Mouse (Mus musculus) MEL (cell line): ENCODE data around the gene Ffar1. TPM values are rescaled to one million over a fixed set of nuclear protein-coding genes. Genes with fewer than 3 reads are reported as not detected.

ENCODE experiments used
- DNase-seq: peaks from one replicate; pipeline ENCODE4 v3.0.0; 2011; ENCODE audit warnings: low read depth, low spot score
- H3K27ac ChIP-seq: 2 replicates; pipeline ENCODE4 v1.5.1; 2012; ENCODE audit warnings: low read depth, mild to moderate bottlenecking, control low read depth, low read length, moderate library complexity; ENCODE audit not compliant: control insufficient read depth
- H3K27me3 ChIP-seq, 2 experiments: fragments of 150-350 bp in 1 of 2; sonication (generic) in 1 of 2; 2 replicates each; pipeline ENCODE4 v1.6.1; 2012; ENCODE audit warnings: low read length in 2 of 2, mild to moderate bottlenecking in 2 of 2, improper control_type of control experiment in 1 of 2, moderate library complexity in 1 of 2; ENCODE audit not compliant: insufficient read depth in 2 of 2, control insufficient read depth in 1 of 2
- H3K36me3 ChIP-seq, 2 experiments: 2 replicates each; pipeline ENCODE4 v1.6.1; 2012 to 2014; ENCODE audit warnings: low read length in 2 of 2, improper control_type of control experiment in 1 of 2, inconsistent platforms in 1 of 2, mild to moderate bottlenecking in 1 of 2; ENCODE audit not compliant: insufficient read depth in 2 of 2, control insufficient read depth in 1 of 2
- H3K4me1 ChIP-seq, 2 experiments: fragments of 150-350 bp in 1 of 2; sonication (generic) in 1 of 2; 2 replicates each; pipeline ENCODE4 v1.6.1; 2012; ENCODE audit warnings: low read length in 2 of 2, improper control_type of control experiment in 1 of 2, mild to moderate bottlenecking in 1 of 2; ENCODE audit not compliant: insufficient read depth in 2 of 2, control insufficient read depth in 1 of 2
- H3K4me3 ChIP-seq, 2 experiments: fragments of 150-350 bp in 1 of 2; sonication (generic) in 1 of 2; 2 replicates each; pipeline ENCODE4 v1.5.1; 2012; ENCODE audit warnings: low read depth in 2 of 2, low read length in 2 of 2, mild to moderate bottlenecking in 2 of 2, moderate library complexity in 2 of 2, control low read depth in 1 of 2, improper control_type of control experiment in 1 of 2; ENCODE audit not compliant: control insufficient read depth in 1 of 2, insufficient read depth in 1 of 2
- H3K79me2 ChIP-seq: 2 replicates; pipeline ENCODE4 v1.6.1; 2012; ENCODE audit warnings: mild to moderate bottlenecking, low read length, moderate library complexity; ENCODE audit not compliant: control insufficient read depth, poor library complexity, insufficient read depth
- H3K9ac ChIP-seq: 2 replicates; pipeline ENCODE4 v1.6.1; 2012; ENCODE audit warnings: low read depth, mild to moderate bottlenecking, control low read depth, low read length, moderate library complexity; ENCODE audit not compliant: control insufficient read depth, poor library complexity, severe bottlenecking
- H3K9me3 ChIP-seq: fragments of 150-350 bp; sonication (generic); replicated peaks from 2 replicates; pipeline ENCODE4 v1.6.1; 2012; ENCODE audit warnings: mild to moderate bottlenecking, low read length, improper control_type of control experiment, moderate library complexity; ENCODE audit not compliant: insufficient read depth
- CHD1 ChIP-seq: IDR thresholded peaks from 2 replicates; pipeline ENCODE4 v1.6.1; 2012; ENCODE audit warnings: low read depth, mild to moderate bottlenecking, inconsistent platforms, low read length, improper control_type of control experiment
- CHD2 ChIP-seq: IDR thresholded peaks from 2 replicates; pipeline ENCODE4 v1.6.1; 2011; ENCODE audit warnings: low read length, improper control_type of control experiment
- CTCF ChIP-seq, 3 experiments: IDR thresholded peaks in 2 of 3; conservative IDR thresholded peaks in 1 of 3; 2 replicates each; pipeline ENCODE4 v1.5.1; 2011 to 2012; ENCODE audit warnings: low read length in 3 of 3, low read depth in 2 of 3, mild to moderate bottlenecking in 2 of 3, improper control_type of control experiment in 1 of 3, inconsistent platforms in 1 of 3, mixed read lengths in 1 of 3, moderate library complexity in 1 of 3; ENCODE audit not compliant: control insufficient read depth in 1 of 3, insufficient read depth in 1 of 3, poor library complexity in 1 of 3, severe bottlenecking in 1 of 3
- ETS1 ChIP-seq: IDR thresholded peaks from 2 replicates; pipeline ENCODE4 v1.6.1; 2012; ENCODE audit warnings: low read depth, mild to moderate bottlenecking, inconsistent platforms, low read length, improper control_type of control experiment, moderate library complexity
- GABPA ChIP-seq: IDR thresholded peaks from 2 replicates; pipeline ENCODE4 v1.6.1; 2012; ENCODE audit warnings: low read depth, mild to moderate bottlenecking, inconsistent platforms, low read length, improper control_type of control experiment, moderate library complexity
- GATA1 ChIP-seq: IDR thresholded peaks from 2 replicates; pipeline ENCODE4 v1.6.1; 2011; ENCODE audit warnings: low read depth, low read length, improper control_type of control experiment
- HCFC1 ChIP-seq: IDR thresholded peaks from 2 replicates; pipeline ENCODE4 v1.6.1; 2012; ENCODE audit warnings: low read depth, mild to moderate bottlenecking, inconsistent platforms, low read length, improper control_type of control experiment, moderate library complexity
- MAZ ChIP-seq: IDR thresholded peaks from 2 replicates; pipeline ENCODE4 v1.6.1; 2012; ENCODE audit warnings: low read depth, mild to moderate bottlenecking, inconsistent platforms, low read length, improper control_type of control experiment
- MYC ChIP-seq: IDR thresholded peaks from 2 replicates; pipeline ENCODE4 v1.6.1; 2011; ENCODE audit warnings: low read depth, mild to moderate bottlenecking, low read length, improper control_type of control experiment, moderate library complexity
- NRF1 ChIP-seq: IDR thresholded peaks from 2 replicates; pipeline ENCODE4 v1.6.1; 2014; ENCODE audit warnings: low read depth, mild to moderate bottlenecking, inconsistent platforms, low read length, improper control_type of control experiment, moderate library complexity; ENCODE audit not compliant: poor library complexity, insufficient read depth, severe bottlenecking
- POLR2AphosphoS2 ChIP-seq: IDR thresholded peaks from 2 replicates; pipeline ENCODE4 v1.6.1; 2011; ENCODE audit warnings: low read length, improper control_type of control experiment
- POLR2AphosphoS5 ChIP-seq: IDR thresholded peaks from 2 replicates; pipeline ENCODE4 v1.6.1; 2012; ENCODE audit warnings: low read depth, borderline replicate concordance, mild to moderate bottlenecking, inconsistent platforms, low read length, moderate library complexity, mixed read lengths
- TAL1 ChIP-seq: IDR thresholded peaks from 2 replicates; pipeline ENCODE4 v1.6.1; 2012; ENCODE audit warnings: mild to moderate bottlenecking, inconsistent platforms, low read length, moderate library complexity, mixed read lengths
- UBTF ChIP-seq: IDR thresholded peaks from 2 replicates; pipeline ENCODE4 v1.6.1; 2012; ENCODE audit warnings: low read depth, mild to moderate bottlenecking, inconsistent platforms, low read length, improper control_type of control experiment, moderate library complexity, borderline replicate concordance; ENCODE audit not compliant: insufficient read depth
- USF1 ChIP-seq: IDR thresholded peaks from 2 replicates; pipeline ENCODE4 v1.6.1; 2014; ENCODE audit warnings: low read depth, mild to moderate bottlenecking, inconsistent platforms, low read length, improper control_type of control experiment, moderate library complexity
- USF2 ChIP-seq, 2 experiments: IDR thresholded peaks; 2 replicates each; pipeline ENCODE4 v1.6.1; 2011 to 2012; ENCODE audit warnings: improper control_type of control experiment in 2 of 2, low read length in 2 of 2, borderline replicate concordance in 1 of 2, inconsistent platforms in 1 of 2, low read depth in 1 of 2, mild to moderate bottlenecking in 1 of 2; ENCODE audit not compliant: insufficient read depth in 1 of 2
- polyA plus RNA-seq, 2 experiments: library from polyadenylated mRNA; stranded (reverse) in 1 of 2; unstranded in 1 of 2; fragments of >175 nt in 1 of 2; fragments of >200 nt in 1 of 2; gene quantifications; 2 replicates each; pipeline versions ENCODE4 v1.2.1 to v1.2.4; 2012; ENCODE audit warnings: low replicate concordance in 2 of 2, low read depth in 1 of 2; ENCODE audit not compliant: insufficient read length in 2 of 2, insufficient read depth in 1 of 2, missing spikeins in 1 of 2
- total RNA-seq: library from RNA; depleted of rRNA; stranded (reverse); fragments of 300-350 nt; gene quantifications from 2 replicates; pipeline ENCODE4 v1.2.3, GENCODE M21; 2012

The Ffar1 gene
- total and polyA plus RNA-seq, 3 experiments, result not detected

DNA sequence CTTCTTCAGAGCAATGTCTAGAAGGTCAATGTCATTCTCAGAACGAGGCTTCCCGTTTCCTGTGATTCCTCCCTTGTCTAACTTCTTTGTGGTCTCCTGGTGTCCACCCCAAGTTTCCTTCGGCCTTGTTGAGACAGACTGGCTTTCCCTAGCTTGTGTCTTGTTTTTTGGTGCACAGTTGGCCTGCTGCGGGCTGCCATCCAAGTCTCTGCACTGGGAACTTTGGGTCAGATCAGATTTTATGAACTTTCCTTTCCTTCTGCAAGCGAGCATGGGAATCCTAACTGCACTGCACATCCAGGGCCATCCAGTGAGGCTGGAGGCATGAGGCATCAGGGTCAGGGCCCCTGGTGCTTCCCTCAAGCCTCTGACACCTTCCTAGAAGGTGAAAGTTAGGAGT lies 39.8 kb downstream of the Ffar1 start:
- no peaks in the 10 kb centered on the region for H3K36me3 ChIP-seq
- DNase-seq, result no peak
- no peak overlapping the region for H3K9ac ChIP-seq
- H3K27ac ChIP-seq, result no peak overlapping the region
- no peaks in the 10 kb centered on the region for H3K9me3 ChIP-seq
- no peak for TF ChIP-seq NRF1
- TF ChIP-seq CTCF (IDR thresholded peaks at IDR 0.05 in 2 of 3, conservative IDR thresholded peaks at IDR 0.05 in 1 of 3; ENCODE audit: control insufficient read depth in 1 of 3, insufficient read depth in 1 of 3, low read depth in 2 of 3, low read length in 3 of 3, poor library complexity in 1 of 3, severe bottlenecking in 1 of 3), result no peak
- TF ChIP-seq CHD1, result no peak
- no peak for TF ChIP-seq POLR2AphosphoS2
- TF ChIP-seq TAL1, result no peak
- TF ChIP-seq POLR2AphosphoS5, result no peak
- no peak for TF ChIP-seq CHD2
- no peak for TF ChIP-seq UBTF
- no peak for TF ChIP-seq ETS1
- TF ChIP-seq GABPA, result no peak
- no peak for TF ChIP-seq USF2 (IDR thresholded peaks at IDR 0.05; ENCODE audit: borderline replicate concordance in 1 of 2, insufficient read depth in 1 of 2, low read depth in 1 of 2, low read length in 2 of 2)
- no peak for TF ChIP-seq MYC
- TF ChIP-seq HCFC1, result no peak
- no peak for TF ChIP-seq GATA1
- TF ChIP-seq MAZ, result no peak
- TF ChIP-seq, all 39 proteins: peak for 0
- Histone ChIP-seq H3K27me3 (peaks cover 2% of the 10 kb centered on the region in 2 experiments; a peak in 2 of 4 replicates), H3K4me3 (no peak overlapping the region; a peak in 1 of 4 replicates), H3K4me1 (peaks cover 0 to 3% of the 10 kb centered on the region in 2 experiments; a peak in 2 of 4 replicates), H3K79me2 (no peaks in the 10 kb centered on the region)

DNA sequence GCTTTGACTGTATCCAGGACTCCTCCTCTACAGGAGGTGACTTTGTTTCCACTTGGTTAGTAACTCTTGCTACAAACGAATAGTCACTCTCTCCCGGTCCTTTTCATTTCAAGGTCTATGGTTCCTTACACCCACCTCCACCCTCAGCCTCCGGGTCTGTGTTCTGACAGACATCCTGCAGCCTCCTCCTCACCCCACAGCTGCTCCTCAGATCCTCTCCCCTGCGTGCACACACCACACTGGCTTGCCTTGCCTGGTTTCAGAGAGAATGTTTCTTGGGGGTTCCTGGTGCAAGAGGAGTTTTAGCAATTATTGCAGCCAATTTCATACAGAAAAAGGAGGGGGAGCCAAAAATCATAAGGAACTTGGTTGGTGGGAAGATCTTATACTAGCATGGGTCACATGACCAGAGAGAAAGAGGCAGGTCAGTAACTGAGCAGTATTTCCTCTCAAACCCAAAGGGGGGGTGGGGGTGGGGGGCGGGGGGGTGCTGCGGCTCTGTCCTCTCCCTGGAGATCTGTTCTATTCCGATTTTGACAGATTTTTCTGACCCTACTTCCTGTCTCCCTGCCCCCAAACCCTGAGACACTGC lies 40.4 kb downstream of the Ffar1 start:
- Histone ChIP-seq H3K4me1 (peaks cover 0 to 3% of the 10 kb centered on the region in 2 experiments; a peak in 2 of 4 replicates), H3K79me2 (no peaks in the 10 kb centered on the region), H3K9ac (no peak overlapping the region), H3K36me3 (no peaks in the 10 kb centered on the region), H3K27ac (no peak overlapping the region), H3K27me3 (peaks cover 2 to 3% of the 10 kb centered on the region in 2 experiments; a peak in 2 of 4 replicates), H3K4me3 (peak overlapping the region in 1 of 2 experiments; percentile 5; a peak in 1 of 4 replicates), H3K9me3 (no peaks in the 10 kb centered on the region)
- TF ChIP-seq USF2 (IDR thresholded peaks at IDR 0.05; ENCODE audit: borderline replicate concordance in 1 of 2, insufficient read depth in 1 of 2, low read depth in 1 of 2, low read length in 2 of 2) (peak in 1 of 2 experiments; percentile 57; a peak in 1 of 4 replicates), CHD1 (no peak), USF1 (peak; percentile 86)
- no peak for DNase-seq
